Mouse (Mus musculus): Measurements from ENCODE around the gene Slc15a5.

DNA sequence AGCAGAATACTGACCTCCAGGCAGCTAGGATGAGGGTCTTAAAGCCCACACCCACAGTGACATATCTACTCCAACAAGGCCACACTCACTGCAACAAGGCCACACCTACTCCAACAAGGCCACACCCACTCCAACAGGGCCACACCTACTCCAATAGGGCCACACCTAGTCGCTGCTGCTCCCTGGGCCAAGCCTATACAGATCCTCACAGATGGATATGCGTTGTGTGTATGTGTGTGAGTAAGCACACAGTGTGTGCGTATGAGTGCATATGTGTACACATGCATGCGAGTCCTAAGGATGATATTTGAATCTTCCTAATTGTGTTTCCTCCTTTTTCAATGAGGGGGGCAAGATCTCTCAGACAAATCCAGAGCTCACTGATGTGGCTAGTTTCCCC lies 22.1 kb upstream of the Slc15a5 start:
- TF ChIP-seq CTCF (IDR thresholded peaks at IDR 0.05; ENCODE audit: low read depth) (no peak), EP300 (IDR thresholded peaks at IDR 0.05; ENCODE audit: low read depth) (no peak)
